Mouse (Mus musculus) monocyte, adult 2 months (primary cell): ENCODE measurements around the gene Rnf207.

Experiments
- DNase-seq, 2 experiments: peaks; one replicate each; pipeline ENCODE4 v3.0.0; 2022; ENCODE audit warnings: low spot score in 2 of 2, low read depth in 1 of 2

Gene Rnf207

GRCm38 (mm10) chr4:152273191-152273590 lies 45.6 kb downstream of the Rnf207 start:
- no peak for DNase-seq

DNA sequence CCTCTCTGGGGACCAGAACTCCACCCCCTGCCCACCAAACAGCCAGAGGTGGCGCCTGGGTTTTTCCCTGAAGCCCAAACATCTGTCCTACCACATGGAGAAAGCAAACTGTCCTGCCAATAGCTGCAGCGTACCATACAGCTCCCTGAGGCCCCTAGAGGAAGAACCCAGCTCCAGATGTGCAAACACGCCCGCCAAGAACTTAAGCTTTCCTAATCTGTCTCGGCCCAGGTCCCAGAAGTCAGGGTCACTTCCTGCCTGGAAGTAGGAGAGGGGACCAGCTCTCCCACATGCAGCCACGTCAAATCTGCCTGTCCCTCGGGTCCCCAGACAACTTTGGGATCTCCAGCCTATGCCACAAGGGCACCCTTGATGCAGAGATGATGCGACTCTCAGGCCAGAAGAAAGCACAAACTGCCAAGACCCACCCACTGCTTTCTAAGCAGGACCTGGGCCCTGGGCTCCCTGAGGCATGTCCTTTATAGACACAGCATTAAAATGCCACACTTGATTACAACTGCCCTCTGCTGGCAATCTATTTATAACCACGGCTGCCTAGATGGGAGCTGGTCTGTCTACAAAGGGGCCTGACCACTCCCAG lies 46.2 kb downstream of the Rnf207 start:
- no peak for DNase-seq

DNA sequence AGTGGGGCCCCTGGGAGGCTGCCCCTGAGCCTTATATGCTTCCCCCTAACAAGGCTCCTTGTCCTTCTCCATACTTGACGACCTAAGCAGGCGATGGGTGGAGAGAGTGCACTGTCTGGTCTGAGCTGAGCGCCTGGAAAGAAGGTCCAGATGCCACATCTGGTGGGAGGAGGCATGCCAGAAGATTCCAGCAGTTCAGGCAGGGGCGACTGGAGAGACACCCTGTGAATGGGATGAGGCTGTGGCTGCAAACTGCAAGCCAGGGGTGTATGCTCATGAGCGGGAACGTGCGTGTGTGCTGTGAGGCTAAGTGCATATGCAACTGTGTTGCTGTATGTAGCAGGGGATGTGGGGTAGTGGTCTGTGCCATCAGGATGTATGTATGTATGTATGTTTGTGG lies 46.8 kb downstream of the Rnf207 start:
- DNase-seq = no peak

GRCm38 (mm10) chr4:152271334-152271733 lies 47.5 kb downstream of the Rnf207 start:
- DNase-seq = no peak

DNA sequence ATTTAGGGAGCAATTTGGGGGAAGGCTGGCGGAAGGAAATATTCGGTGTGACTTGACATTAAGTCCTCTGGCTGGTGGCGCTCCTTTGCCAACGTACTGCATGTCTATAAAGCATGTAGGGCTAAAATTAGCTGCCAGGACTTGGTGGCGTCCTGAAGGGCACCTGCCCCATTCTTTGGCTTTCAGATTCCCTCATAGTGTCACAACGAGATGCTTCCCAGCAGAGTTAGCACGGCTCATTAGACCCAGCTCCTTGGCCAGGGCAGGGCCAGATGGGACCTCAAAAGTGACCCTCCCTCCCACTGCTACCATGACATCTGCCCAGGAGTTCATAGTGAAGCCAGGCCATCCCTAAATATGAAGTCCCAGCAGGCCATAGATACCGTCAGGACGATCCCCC lies 48.2 kb downstream of the Rnf207 start:
- DNase-seq = no peak

- no peak for DNase-seq
Measured at GRCm38 (mm10) chr4:152269967-152270366, 48.8 kb downstream of the Rnf207 start.

- no peak for DNase-seq
Measured at GRCm38 (mm10) chr4:152267748-152268369, 50.9 kb downstream of the Rnf207 start.

DNA sequence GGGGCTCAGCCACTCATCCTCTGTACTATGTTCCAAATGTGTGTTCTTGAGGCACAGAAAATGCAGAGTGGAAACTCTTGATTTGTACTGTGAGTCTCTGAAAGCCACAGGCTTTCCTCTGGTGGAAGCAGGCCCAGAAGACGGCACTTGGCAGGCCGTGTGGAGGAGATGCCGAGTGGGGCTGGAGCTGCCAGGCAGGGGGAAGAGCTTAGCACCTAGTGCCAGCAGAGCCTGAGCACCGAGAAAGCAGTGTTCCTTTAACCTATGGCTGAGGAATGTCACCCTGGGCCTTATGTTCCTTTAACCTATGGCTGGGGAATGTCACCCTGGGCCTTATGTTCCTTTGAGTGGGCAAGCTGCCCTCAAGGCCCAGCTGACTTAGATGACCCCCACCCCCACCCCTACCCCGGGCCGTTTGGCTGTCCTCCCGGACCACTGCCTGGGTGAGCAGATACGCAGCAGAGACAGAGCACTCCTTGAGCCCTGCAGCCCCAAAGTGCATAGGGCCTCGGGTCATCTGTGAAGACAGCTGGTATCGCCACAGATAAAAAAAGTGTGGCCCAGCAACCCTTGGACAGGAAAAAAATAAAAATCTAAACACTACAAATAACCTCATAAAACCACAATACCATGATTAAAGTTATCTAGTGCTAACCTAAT lies 52.4 kb downstream of the Rnf207 start:
- no peak for DNase-seq

- DNase-seq = no peak
Measured at GRCm38 (mm10) chr4:152265791-152266190, 53.0 kb downstream of the Rnf207 start.

GRCm38 (mm10) chr4:152264867-152265568 lies 53.8 kb downstream of the Rnf207 start:
- DNase-seq = no peak

- DNase-seq = no peak
Measured at GRCm38 (mm10) chr4:152264177-152264530, 54.6 kb downstream of the Rnf207 start.

GRCm38 (mm10) chr4:152263512-152264176 lies 55.1 kb downstream of the Rnf207 start:
- no peak for DNase-seq

DNA sequence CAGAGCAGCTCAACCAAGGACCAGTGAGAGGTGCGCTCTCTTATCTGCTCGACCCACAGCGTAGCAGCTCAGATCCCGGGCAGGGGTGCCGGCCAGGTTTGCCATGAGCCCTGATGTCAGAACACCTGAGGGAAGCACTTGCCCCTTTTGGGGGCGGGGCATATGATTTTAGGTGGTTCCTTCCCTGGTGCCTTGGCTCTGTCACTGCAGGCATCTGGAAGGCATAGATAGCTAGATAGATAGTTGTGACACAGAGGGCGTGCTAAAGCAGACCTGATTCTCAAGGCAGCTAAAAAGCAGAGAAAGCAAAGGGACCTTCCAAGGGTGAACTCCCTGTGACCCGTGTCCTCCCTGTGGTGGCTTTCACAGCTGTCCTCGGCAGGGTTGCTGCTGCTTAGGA lies 55.7 kb downstream of the Rnf207 start:
- no peak for DNase-seq

DNA sequence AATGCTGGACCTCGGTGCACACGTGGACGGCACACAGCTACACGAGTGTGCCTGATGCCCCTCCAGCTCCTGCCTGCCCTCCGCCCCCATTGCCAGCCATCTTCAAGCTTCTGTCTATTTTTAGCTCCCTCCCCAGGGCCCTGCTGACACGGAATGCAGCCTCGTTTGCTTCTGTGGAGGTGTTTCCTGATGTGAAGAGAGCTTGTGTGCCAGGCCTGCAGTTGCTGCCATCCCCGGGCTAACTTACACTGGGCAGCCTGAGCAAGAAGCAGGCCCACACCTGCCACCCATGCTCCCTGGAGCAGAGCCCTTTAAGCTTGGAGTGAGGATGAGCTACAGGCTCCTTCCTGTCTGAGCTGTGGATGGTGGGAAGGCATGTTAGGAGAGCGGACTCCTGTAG lies 56.6 kb downstream of the Rnf207 start:
- no peak for DNase-seq

DNA sequence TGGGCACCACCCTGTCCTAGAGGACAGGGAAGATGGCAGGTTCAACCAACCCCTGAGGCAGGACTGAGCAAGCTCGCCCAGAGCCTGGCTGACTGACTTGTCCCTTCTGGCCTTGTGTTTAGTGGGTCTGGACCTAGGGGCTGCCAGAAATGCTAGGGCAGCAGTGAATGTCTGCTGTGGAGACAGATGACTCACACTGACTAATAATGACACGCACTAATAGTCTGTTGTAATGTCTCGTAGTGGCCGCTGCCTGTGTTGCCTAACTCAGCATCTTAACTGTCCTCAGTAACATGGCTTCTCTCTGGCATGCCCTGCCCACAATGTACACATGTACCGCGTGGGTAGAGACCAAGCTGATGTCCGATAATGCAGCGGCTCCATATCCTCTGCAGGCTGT lies 58.3 kb downstream of the Rnf207 start:
- DNase-seq = no peak

- DNase-seq = no peak
Measured at GRCm38 (mm10) chr4:152257070-152257469, 61.7 kb downstream of the Rnf207 start.
